Mouse (Mus musculus): ENCODE measurements around the gene Olfr160. TPM values are rescaled to one million over a fixed set of nuclear protein-coding genes. Genes with fewer than 3 reads are reported as not detected.

Gene Olfr160
- polyA plus RNA-seq (2015; fragmentation: Nextera tagmentation; extraction: Ambion mirVana) = not detected in 2 replicates

DNA sequence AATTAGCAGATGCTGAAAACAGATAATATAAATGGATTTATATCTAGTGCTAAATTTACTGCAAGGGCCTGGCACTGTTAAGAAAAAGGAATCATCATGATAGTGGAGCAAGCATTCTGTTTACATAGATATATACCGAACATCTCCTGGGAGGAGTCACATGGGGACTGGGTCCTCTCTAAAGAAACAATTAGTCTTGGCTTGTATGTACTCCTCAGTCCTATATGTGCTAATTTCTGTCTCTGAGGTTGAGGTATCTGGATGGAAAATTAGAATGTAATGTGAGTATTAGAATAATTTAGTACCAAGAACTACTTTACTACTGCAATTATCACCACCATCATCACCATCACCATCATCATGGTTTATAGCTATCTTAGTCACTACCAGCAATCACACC lies at the start of gene Olfr160:
Gene Olfr160, minus strand, starts transcription at position 101 of the 400 bp plus-strand sequence.

DNA sequence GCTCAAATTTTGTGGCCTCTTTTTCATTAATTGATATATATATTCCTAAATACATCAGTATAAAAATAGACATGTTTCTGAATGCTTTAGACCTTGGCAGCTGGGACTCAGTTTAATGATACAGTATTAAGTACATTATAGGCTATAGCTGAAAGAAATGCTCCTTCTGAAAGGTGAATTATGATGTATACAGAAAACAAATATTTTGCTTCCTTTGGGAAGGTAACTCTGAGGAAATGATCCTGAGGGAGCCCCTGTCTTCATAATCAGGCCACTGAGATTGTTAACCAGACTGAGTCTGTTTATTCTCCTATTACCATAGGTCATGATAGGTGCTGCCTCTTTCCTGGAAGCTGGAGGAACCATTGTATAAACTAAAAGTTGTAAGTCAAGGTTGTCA lies 28.8 kb upstream of the Olfr160 start, which contains the start of gene Olfr874:
Gene Olfr874, plus strand, starts transcription at position 301 of the 400 bp plus-strand sequence.

DNA sequence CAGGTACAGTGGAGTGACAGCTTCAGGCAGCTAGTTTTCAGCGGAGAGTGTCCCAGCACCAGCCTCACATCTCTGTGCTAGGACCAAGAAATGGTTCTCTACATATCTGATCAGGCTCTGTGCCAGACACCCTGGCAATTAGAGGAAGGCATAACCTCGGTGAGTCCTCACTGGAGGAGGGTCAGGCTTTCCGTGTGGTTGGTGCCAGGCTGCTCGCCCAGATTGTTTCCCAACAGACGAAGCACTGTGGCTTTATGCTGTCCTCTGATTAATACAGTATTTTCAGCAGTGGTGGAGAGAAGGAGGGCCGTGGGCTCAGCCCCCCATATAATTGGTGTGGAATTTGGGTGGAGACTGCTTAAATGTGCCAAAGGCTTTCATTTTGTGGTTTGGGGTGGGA lies 46.9 kb downstream of the Olfr160 start, which contains the start of gene Panx3:
Gene Panx3, minus strand, starts transcription at position 121 of the 400 bp plus-strand sequence.

Other genes with a start within 250 kb of the Olfr160 start
- 7.6 and 10.2 TPM in 2 replicates for gene Msantd2, start 226.9 kb downstream of the Olfr160 start, polyA plus RNA-seq (2015; fragmentation: Nextera tagmentation; extraction: Ambion mirVana)
- 34.9 and 48.7 TPM in 2 replicates for gene Esam, start 188.2 kb downstream of the Olfr160 start, polyA plus RNA-seq (2015; fragmentation: Nextera tagmentation; extraction: Ambion mirVana)
- gene Vsig2, start 177.0 kb downstream of the Olfr160 start, polyA plus RNA-seq (2015; fragmentation: Nextera tagmentation; extraction: Ambion mirVana) = 2.4 and 2.9 TPM in 2 replicates
- gene Nrgn, start 163.3 kb downstream of the Olfr160 start, polyA plus RNA-seq (2015; fragmentation: Nextera tagmentation; extraction: Ambion mirVana) = 10.5 and 12.8 TPM in 2 replicates
- 5.3 TPM in 2 replicates for gene Siae, start 160.6 kb downstream of the Olfr160 start, polyA plus RNA-seq (2015; fragmentation: Nextera tagmentation; extraction: Ambion mirVana)
- gene Spa17, start 102.5 kb downstream of the Olfr160 start, polyA plus RNA-seq (2015; fragmentation: Nextera tagmentation; extraction: Ambion mirVana) = 2.9 and 3.0 TPM in 2 replicates
- 64.3 and 71.9 TPM in 2 replicates for gene Tbrg1, start 58.9 kb downstream of the Olfr160 start, polyA plus RNA-seq (2015; fragmentation: Nextera tagmentation; extraction: Ambion mirVana)
- not detected in 2 replicates for gene Panx3, start 47.0 kb downstream of the Olfr160 start, polyA plus RNA-seq (2015; fragmentation: Nextera tagmentation; extraction: Ambion mirVana)
- not detected in 2 replicates for gene Olfr874, start 28.9 kb upstream of the Olfr160 start, polyA plus RNA-seq (2015; fragmentation: Nextera tagmentation; extraction: Ambion mirVana)
- gene Olfr875, start 55.6 kb upstream of the Olfr160 start, polyA plus RNA-seq (2015; fragmentation: Nextera tagmentation; extraction: Ambion mirVana) = not detected in 2 replicates
- not detected in 2 replicates for gene Olfr876, start 86.8 kb upstream of the Olfr160 start, polyA plus RNA-seq (2015; fragmentation: Nextera tagmentation; extraction: Ambion mirVana)
- gene Olfr877, start 138.0 kb upstream of the Olfr160 start, polyA plus RNA-seq (2015; fragmentation: Nextera tagmentation; extraction: Ambion mirVana) = not detected in 2 replicates
- gene Olfr145, start 180.5 kb upstream of the Olfr160 start, polyA plus RNA-seq (2015; fragmentation: Nextera tagmentation; extraction: Ambion mirVana) = not detected in 2 replicates
- not detected in 2 replicates for gene Olfr878, start 201.6 kb upstream of the Olfr160 start, polyA plus RNA-seq (2015; fragmentation: Nextera tagmentation; extraction: Ambion mirVana)

Data from spleen, postnatal 0 days (tissue).